Mouse (Mus musculus): ENCODE results near the gene Olfr715.
"Not testable (repeated sequence)": the region's sequence is repeated elsewhere in the genome, so short reads cannot be mapped to it uniquely, and the experiment has no call there.

Gene Olfr715

DNA sequence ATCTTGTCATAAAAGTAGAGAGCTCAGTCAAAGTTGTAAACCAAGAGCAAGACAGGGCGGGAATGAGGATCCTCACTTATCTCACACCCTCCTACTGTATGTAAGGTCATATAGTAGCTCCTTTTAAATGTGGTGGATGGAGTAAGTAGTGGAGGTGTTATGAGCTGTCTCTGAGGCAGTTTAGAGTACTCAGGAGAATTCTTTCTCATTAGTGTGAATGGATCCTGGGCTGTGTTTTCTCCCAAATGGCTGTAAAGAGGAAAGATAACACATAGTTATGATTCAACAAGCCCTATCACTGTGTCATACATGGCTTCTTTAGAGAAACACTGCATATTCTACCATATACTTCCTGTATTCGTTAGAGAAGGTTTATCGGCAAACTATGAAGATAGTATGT is at the start of gene Olfr715:
Gene Olfr715 (minus strand): TSS at position 101 of the 400 bp plus-strand sequence.
- DNase-seq (ENCODE audit: low spot score), result not testable (repeated sequence)

DNA sequence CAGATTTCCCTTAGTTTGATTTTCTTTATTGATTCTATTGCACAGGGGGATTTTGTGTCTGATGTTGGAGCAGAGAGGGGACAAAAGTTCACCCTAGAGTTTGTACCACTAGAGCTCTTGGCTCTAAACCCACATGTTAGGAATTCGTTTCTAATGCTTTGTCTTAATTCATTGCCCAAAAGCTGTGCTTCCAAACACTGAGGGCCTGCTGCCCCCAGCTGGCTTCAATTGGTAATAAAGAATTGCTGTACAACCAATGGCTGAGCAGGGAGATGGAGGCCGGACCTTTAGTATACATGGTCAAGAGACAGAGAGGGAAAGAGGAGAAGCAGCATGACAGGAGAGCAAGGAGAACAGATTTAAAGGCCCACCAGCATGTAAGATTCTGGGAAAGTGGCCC is 49.5 kb upstream of the Olfr715 start:
- DNase-seq (ENCODE audit: low spot score), result no peak

DNA sequence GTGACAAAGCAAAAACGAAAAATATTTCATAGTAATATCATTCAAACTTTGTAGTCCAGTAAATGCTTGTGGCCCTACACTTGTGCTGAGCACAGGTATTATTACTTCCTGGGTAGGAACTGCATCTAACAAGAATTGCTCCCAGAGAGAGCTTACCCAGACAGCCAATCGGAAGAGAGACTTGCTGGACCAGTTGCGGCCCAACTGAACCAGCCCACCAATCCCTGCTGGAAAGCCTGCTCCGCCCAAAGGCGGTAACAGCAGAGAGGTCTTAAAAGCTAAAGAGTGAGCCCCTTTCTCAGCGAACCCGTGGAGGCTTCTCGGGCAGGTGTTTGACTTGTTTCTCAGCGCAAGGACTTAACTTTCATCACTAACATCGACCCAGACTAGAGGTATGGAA is 35.8 kb upstream of the Olfr715 start, which contains the start of gene Nlrp14:
Gene Nlrp14 (plus strand): TSS at position 301 of the 400 bp plus-strand sequence.
- DNase-seq (ENCODE audit: low spot score), result no peak

DNA sequence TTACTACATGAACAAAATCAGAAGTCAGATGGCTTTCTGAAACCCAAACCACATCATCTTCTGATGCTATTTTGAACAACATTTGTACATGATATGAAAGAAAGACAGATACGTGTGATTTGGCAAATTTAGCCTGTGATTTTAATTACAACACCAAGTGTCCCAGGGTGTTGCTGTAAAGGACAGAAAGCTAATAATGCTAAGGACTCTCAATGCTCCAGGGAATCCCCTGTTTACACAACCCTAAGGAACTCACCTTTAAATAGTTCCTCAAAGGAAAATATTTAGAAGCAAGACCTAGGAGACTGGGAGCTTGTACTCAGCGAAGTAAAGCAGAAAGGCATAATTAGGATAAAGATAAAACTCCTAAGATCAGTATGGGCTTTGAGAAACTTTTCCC is 7.1 kb upstream of the Olfr715 start, which contains the start of gene Olfr716:
Gene Olfr716 (plus strand): TSS at position 301 of the 400 bp plus-strand sequence.
- DNase-seq (ENCODE audit: low spot score), result not testable (repeated sequence)

- DNase-seq (ENCODE audit: low spot score), result not testable (repeated sequence)
Measured at GRCm38 (mm10) chr7:107110269-107110668, 20.6 kb downstream of the Olfr715 start, which contains the start of gene Olfr715b. Olfr715b (minus strand) TSS chr7:107110369.

DNA sequence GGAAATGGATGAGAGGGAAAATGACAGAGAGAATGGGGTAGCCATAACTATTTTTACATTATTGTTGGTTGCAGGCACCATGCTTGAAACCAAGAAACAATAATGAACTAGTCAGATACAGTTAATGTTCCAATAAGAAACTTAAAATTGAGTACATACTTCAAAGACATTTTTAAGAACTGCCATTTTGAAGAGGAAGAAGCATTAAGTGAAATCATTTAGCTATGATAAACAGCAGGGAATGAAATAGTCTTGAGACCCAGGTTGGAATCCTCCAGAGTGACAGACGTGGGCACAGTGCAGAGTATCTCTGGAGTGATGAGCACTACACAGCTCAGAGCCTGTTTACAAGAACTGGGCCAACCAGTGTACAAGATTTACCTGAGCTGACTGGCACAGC is 38.0 kb downstream of the Olfr715 start, which contains the start of gene Olfr17:
Gene Olfr17 (plus strand): TSS at position 301 of the 400 bp plus-strand sequence.
- no peak for DNase-seq (ENCODE audit: low spot score)

Data from retina, embryonic 14.5 days (tissue).